Mouse (Mus musculus) heart, postnatal 10 days (tissue): ENCODE data around the gene Syn3. TPM values are rescaled to one million over a fixed set of nuclear protein-coding genes. Genes with fewer than 3 reads are reported as not detected.

Source experiments
- DNase-seq, 2 experiments: peaks; one replicate each; pipeline ENCODE4 v3.0.0; 2021
- intact Hi-C: fragments of 180-260 bp; cut with DNase I; formaldehyde crosslinking; loops from one replicate; pipeline ENCODE4 v1.15.1; 2025
- total RNA-seq, 2 experiments: library from RNA; stranded (reverse); gene quantifications; 2 replicates each; pipeline ENCODE4 v1.2.3; 2021

The Syn3 gene
- total RNA-seq, 2 experiments from 2014 or later, result 0.62 to 0.79 TPM

- DNase-seq, result no peak
- intact Hi-C loops, result no loop called here
These were observed 179.2 kb downstream of the Syn3 start for GRCm38 (mm10) chr10:86319526-86319925.

GRCm38 (mm10) chr10:86318552-86319140 lies 180.1 kb downstream of the Syn3 start:
- no peak for DNase-seq
- intact Hi-C loops, result no loop called here

GRCm38 (mm10) chr10:86317633-86318032 lies 181.1 kb downstream of the Syn3 start:
- no peak for DNase-seq
- intact Hi-C loops, result no loop called here

GRCm38 (mm10) chr10:86315513-86315912 lies 183.2 kb downstream of the Syn3 start:
- no peak for DNase-seq
- intact Hi-C loops, result no loop called here

- peak; percentile 36 to 47 for DNase-seq
- intact Hi-C loops, result no loop called here
These were observed 185.2 kb downstream of the Syn3 start for GRCm38 (mm10) chr10:86313448-86313847.

- DNase-seq, result no peak
- intact Hi-C loops, result no loop called here
These were observed 185.7 kb downstream of the Syn3 start for GRCm38 (mm10) chr10:86312976-86313375.

- DNase-seq, result peak; percentile 49 to 63
- intact Hi-C loops, result no loop called here
These were observed 188.2 kb downstream of the Syn3 start for GRCm38 (mm10) chr10:86310527-86310926.

GRCm38 (mm10) chr10:86307235-86307634 lies 191.5 kb downstream of the Syn3 start:
- intact Hi-C loops, result no loop called here
- DNase-seq, result peak; percentile 42 to 46

- DNase-seq, result no peak
- intact Hi-C loops, result loop anchor here (5.0 kb wide), 1 partner anchor 53 kb away; no protein-coding TSS in a partner anchor
These were observed 194.1 kb downstream of the Syn3 start for GRCm38 (mm10) chr10:86304583-86304982.

- intact Hi-C loops, result loop anchor here (5.0 kb wide), 1 partner anchor 54 kb away; no protein-coding TSS in a partner anchor
- no peak for DNase-seq
These were observed 195.2 kb downstream of the Syn3 start for GRCm38 (mm10) chr10:86303495-86303876.

- intact Hi-C loops, result loop anchor here (1.0 to 5.0 kb wide), 3 partner anchors 38 to 149 kb away; no protein-coding TSS in a partner anchor
- peak; percentile 83 to 90 for DNase-seq
These were observed 195.8 kb downstream of the Syn3 start for GRCm38 (mm10) chr10:86302761-86303494.

- intact Hi-C loops, result loop anchor here (1.0 to 5.0 kb wide), 3 partner anchors 39 to 150 kb away; no protein-coding TSS in a partner anchor
- DNase-seq, result peak in 1 of 2 experiments; percentile 56
These were observed 196.4 kb downstream of the Syn3 start for GRCm38 (mm10) chr10:86302318-86302648.

- DNase-seq, result peak; percentile 47 to 59
- intact Hi-C loops, result loop anchor here (1.0 to 5.0 kb wide), 3 partner anchors 40 to 151 kb away; no protein-coding TSS in a partner anchor
These were observed 196.9 kb downstream of the Syn3 start for GRCm38 (mm10) chr10:86301593-86302317.

GRCm38 (mm10) chr10:86301117-86301490 lies 197.6 kb downstream of the Syn3 start:
- DNase-seq, result peak in 1 of 2 experiments; percentile 38
- intact Hi-C loops, result loop anchor here (5.0 kb wide), 1 partner anchor 56 kb away; no protein-coding TSS in a partner anchor

- intact Hi-C loops, result loop anchor here (5.0 kb wide), 1 partner anchor 57 kb away; no protein-coding TSS in a partner anchor
- peak; percentile 84 to 87 for DNase-seq
These were observed 198.2 kb downstream of the Syn3 start, which contains the start of gene Timp3 for GRCm38 (mm10) chr10:86300293-86301116. Gene Timp3, plus strand, starts transcription at chr10:86300372.

GRCm38 (mm10) chr10:86299795-86300194 lies 198.9 kb downstream of the Syn3 start:
- DNase-seq, result no peak
- intact Hi-C loops, result loop anchor here (5.0 kb wide), 2 partner anchors 58 to 332 kb away; no protein-coding TSS in a partner anchor

GRCm38 (mm10) chr10:86298326-86298725 lies 200.4 kb downstream of the Syn3 start:
- intact Hi-C loops, result loop anchor here (5.0 kb wide), 1 partner anchor 331 kb away; no protein-coding TSS in a partner anchor
- DNase-seq, result no peak

- DNase-seq, result no peak
- intact Hi-C loops, result loop anchor here (2.0 to 5.0 kb wide), 2 partner anchors 277 to 330 kb away; partner anchors contain the start of gene Fbxo7
These were observed 201.4 kb downstream of the Syn3 start for GRCm38 (mm10) chr10:86297307-86297706.

- intact Hi-C loops, result loop anchor here (1.0 to 5.0 kb wide), 4 partner anchors 114 to 329 kb away; partner anchors contain the start of gene Fbxo7
- DNase-seq, result peak; percentile 88
These were observed 202.6 kb downstream of the Syn3 start for GRCm38 (mm10) chr10:86296111-86296510.
